Mouse (Mus musculus): ENCODE results near the gene Zdhhc14.
"Not testable (repeated sequence)": the region's sequence is repeated elsewhere in the genome, so short reads cannot be mapped to it uniquely, and the experiment has no call there.

Gene Zdhhc14

GRCm38 (mm10) chr17:5612236-5612635, 119.9 kb downstream of the Zdhhc14 start:
- no peak for DNase-seq

GRCm38 (mm10) chr17:5614771-5615318, 122.5 kb downstream of the Zdhhc14 start:
- no peak for DNase-seq

- no peak for DNase-seq
Measured at GRCm38 (mm10) chr17:5621626-5622591, 129.6 kb downstream of the Zdhhc14 start.

GRCm38 (mm10) chr17:5622764-5623163, 130.4 kb downstream of the Zdhhc14 start:
- no peak for DNase-seq

GRCm38 (mm10) chr17:5623181-5623580, 130.8 kb downstream of the Zdhhc14 start:
- no peak for DNase-seq

- not testable (repeated sequence) for DNase-seq
Measured at GRCm38 (mm10) chr17:5624815-5625214, 132.5 kb downstream of the Zdhhc14 start.

GRCm38 (mm10) chr17:5626402-5626801, 134.0 kb downstream of the Zdhhc14 start:
- no peak for DNase-seq

DNA sequence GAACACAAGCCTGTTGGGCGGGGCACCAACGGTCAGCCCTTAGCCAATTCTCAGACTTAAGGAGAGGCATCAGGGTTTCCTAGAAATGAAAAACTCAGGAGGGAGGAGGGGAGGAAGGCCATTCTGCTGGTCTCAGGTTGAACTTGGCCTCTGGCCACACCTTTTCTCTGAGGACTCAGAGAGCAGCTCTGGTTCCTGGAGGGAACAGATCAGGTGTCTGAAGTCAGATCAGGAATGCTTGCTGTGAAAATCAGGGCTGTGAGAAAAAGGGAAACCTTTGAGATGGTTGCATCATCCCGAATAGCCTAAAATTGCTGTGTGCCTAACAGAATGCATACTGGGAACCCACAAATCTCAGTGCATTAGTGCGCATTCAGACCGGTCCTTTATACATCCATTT, 135.3 kb downstream of the Zdhhc14 start:
- no peak for DNase-seq

DNA sequence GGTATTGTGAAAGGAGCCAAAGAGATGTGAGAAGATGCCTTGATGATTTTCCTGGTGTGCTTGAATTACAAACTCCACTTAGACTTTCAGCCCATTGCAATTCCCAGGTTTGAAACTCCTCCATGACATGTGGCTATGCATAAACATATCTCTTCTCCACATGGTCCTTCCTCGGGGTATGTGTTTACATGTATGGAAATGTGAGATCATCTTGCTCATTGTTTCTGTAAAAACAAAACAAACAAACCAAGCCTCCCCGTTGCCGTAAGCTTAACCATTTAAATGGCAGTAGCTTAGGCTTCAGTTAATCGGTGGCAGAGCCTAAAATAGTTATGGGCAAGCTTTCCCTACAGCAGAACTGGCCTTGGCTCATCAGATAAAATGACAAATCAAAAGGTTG, 137.3 kb downstream of the Zdhhc14 start:
- DNase-seq, result no peak

DNA sequence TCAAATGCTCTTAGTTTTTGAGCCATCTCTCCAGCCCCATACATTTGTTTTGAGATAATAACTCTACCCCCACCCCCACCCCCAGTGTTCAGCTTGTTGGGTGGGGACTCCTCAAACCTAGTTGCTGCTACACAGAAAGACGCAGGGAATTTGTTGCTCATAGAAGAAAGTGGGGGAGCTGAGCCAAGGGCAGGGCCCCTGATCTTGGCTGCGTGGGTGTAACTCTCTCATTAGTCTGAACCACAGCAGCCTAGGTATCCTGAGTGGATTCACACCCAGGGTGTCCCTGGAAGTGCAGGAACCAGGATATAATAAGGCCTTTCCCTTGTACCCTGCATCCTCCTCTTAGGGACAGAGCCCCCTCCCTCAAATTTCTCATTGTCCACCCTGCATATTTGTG, 142.9 kb downstream of the Zdhhc14 start:
- no peak for DNase-seq

GRCm38 (mm10) chr17:5641436-5641835, 149.1 kb downstream of the Zdhhc14 start:
- no peak for DNase-seq

DNA sequence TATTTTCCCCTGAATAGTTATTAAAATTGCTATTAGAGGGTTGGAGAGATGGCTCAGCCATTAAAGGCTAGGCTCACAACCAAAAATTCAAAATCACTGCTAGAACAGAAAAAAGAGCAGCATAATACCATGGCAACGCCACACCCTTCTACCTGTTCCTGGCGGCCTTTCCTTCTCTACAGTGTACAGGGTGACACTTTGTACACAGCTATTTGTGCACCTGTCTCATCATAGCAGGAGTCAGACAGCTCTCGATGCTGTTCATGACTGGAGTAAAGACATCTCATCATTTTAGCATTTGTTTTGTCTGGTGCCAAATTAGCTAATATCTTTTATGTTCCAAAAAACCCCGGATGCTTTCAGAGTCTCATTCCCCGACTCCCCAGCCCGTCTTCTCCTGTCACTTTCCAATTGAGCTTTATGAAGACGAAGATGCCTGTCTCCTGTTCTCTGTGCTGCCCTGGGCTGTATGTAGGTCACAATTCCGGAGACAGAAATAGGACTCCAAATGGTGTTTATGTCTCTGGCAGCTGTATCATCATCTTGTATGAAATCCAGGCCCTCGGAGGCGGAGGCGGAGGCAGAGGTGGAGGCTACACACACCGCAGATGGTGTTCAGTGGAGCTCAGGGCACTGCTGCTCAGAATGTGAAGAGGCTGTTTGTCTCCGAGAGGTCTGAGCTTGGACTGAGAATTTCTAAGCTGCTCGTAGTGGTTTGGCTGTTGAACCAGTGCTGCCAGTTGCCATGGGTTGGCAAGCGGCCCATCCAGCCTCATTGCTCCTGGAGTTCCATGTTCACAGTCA, 150.8 kb downstream of the Zdhhc14 start:
- no peak for DNase-seq

DNA sequence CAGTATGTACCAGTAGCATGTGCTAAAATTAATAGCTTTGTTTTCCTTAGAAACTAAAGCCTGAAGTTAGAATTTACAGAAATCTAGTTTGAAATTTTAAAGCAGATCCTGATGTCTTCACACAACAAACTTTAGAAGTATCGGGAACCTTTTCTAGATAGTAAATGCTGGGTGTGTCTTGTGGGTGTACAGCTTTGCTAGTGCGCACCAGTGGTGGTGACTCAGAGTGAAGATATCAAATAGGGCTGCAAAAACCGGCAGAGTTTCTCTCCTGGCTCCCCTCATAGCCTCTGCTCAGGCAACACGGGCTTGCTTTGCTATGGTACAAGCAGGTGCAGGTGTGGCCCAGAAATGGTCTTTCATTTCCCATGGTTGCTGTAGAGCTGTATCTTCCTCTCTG, 157.8 kb downstream of the Zdhhc14 start:
- peak; percentile 4 to 18 for DNase-seq

DNA sequence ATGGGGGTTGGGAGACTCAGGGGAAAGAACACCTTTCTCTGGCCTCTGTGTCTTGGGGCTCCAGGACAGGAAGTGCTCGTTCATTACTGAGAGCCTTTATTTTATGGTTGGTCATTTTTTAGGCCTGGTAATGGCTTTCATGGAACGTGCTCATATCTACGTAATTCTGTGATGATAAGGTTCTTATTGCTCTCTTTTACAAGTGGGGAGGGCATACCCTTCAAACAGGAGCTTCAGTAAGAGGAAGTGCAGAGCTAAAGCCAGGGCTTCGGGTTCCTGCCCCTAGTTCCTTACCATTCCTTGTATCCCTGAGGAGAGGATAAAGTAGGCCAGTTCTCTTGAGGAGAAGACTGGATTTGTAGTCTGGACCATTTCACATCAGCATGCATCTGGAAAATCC, 158.3 kb downstream of the Zdhhc14 start:
- DNase-seq, result no peak

DNA sequence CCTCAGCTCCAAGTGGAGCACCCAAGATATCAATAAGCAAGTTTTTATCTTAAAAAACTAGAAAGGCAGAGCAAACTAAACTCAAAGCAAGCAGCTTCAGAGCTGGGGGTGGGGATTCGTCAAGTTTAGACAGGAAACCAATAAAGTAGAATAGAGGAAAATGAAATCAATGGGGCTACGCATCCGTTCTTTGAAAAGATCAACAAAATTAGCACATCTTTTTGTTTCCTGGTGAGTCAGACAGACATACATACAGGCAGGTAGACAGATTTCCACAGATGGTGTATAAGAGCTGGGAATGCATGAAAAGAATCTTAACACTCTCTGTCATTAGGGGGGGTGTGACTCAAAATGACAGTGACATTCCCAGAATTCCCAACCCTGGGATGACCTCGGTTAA, 159.2 kb downstream of the Zdhhc14 start:
- no peak for DNase-seq

GRCm38 (mm10) chr17:5653981-5654380, 161.6 kb downstream of the Zdhhc14 start:
- DNase-seq, result no peak

DNA sequence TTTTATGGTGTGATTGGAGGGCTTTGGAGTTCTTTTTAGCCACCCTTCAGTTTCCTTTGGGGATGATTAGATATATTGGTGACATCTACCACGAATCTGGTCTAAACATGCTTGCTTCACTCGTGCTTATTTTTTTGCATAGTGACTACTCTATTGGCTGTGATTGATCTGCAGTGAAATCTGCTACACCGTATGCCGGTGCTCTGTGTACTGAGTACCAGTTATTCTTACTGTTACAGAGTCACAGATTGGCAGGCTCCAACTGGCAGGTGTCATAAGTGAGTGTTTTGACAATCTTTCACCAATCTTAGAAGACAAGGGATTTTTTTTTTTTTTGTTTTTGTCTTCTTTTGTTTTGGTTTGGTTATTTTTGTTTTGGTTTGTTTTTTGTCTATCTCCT, 163.2 kb downstream of the Zdhhc14 start:
- DNase-seq, result no peak

DNA sequence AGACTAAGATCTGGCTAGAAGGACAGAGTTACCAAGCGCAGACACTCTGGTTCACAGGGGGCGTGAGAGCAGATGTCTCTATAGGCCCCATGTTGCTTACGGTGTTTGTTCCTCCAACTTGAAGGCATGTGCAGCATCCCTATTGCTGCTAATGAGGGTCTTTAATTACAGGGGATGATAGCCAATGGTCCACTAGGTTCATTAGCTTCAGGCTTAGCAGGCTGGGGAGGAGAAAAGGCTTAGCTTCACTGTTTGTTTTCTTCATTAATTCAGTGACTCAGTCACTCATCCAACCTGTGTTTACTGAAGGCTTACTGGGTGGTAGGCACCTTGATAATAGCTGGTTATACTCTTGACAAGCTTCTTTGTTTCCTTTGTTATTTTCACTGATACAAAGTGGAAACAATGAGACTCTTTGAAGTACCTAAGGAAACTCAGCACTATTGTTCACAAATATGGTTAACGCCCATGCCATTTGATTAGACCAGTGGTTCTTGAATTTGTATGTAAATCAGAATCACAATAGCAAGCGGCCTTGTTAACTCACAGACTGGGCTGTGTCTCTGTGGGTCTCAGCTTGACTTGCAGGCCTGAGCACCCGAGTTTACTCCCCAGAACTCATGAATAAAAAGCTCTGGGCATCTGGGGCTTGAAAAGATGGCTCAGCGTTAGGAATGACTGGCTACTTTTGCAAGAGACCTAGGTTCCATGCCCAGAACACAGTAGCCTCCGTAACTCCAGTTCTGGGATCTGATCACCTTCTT, 168.1 kb downstream of the Zdhhc14 start:
- DNase-seq, result no peak

- no peak for DNase-seq
Measured at GRCm38 (mm10) chr17:5666652-5667051, 174.3 kb downstream of the Zdhhc14 start.

DNA sequence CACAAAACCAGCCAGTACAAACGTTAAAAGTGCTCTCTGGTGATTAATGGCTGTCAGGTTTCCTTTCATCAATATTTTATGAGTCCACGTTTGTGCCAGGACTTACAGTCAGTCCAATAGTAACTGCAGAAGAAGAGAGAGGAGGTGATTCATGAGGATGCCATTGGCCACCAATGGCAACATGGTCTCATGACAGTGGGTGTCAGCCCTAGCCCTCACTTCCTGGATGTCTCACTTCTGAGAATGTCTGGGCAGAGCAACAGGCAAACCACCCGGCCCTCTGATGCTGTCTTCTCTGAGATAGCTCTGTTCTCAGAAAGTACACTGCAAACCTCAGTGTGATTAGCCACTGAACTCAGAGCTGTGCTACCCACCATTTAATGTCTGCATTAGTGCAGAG, 176.1 kb downstream of the Zdhhc14 start:
- no peak for DNase-seq

DNA sequence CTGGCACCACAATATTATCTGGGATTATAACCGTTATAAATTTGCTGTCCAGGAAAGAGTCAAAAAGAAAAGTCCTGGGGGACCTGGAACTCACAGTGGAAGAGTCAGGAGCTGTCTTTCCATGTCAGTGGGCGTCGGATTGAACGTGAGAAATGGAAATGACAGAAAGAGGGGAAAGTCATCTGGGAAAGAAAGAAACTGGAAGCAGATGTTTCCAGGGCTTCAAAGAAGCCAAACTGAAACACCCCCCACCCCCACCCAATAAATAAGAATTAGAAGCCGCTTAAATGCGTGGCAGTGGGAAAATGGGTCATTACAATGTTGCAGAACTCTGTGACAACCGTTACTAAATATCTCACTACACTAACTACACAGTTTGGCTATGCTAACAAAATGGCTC, 176.6 kb downstream of the Zdhhc14 start:
- no peak for DNase-seq

DNA sequence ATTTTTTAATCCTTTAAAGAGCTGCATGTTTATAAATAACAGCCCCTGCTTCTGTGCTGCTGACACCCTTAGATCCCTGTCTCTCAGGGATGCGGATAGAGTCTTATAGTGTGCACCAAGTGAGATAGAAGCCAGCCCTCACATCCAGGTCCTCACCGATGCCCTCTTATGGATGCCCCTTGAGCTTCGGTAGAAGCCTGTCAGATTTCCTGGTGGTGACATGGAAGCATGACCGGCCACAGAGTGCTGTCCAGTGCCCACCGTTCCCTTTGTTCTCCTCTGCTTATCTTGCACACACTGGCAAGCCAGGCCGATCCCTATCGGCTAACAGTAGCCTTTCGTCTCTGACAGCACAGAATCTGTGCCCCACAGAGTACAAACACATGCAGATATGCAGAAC, 183.6 kb downstream of the Zdhhc14 start:
- peak in 1 of 2 experiments; percentile 27 for DNase-seq

DNA sequence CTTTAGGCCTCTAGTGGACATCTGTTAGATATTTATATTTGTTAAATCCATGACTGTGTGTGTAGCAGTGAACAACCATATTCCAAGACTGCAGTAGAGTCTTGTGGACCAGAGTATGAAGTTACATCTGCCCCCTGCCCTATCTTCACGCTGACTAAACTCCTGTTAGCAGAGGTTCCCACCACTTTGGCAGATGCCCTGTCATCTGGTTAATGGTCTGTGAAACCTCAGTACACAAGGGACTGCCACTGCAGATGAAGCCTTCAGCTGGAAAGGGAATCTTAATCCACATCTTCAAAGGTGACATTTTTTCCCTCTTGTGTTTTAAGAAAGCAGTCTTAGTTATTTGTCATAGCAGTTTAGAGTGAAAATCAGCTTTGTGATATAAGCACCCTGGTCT, 187.0 kb downstream of the Zdhhc14 start:
- no peak for DNase-seq
